Mouse (Mus musculus) monocyte, adult 2 months (primary cell): ENCODE data around the gene Tmem211.

Source experiments
- DNase-seq, 2 experiments: peaks; one replicate each; pipeline ENCODE4 v3.0.0; 2022; ENCODE audit warnings: low spot score in 2 of 2, low read depth in 1 of 2

Gene Tmem211

DNA sequence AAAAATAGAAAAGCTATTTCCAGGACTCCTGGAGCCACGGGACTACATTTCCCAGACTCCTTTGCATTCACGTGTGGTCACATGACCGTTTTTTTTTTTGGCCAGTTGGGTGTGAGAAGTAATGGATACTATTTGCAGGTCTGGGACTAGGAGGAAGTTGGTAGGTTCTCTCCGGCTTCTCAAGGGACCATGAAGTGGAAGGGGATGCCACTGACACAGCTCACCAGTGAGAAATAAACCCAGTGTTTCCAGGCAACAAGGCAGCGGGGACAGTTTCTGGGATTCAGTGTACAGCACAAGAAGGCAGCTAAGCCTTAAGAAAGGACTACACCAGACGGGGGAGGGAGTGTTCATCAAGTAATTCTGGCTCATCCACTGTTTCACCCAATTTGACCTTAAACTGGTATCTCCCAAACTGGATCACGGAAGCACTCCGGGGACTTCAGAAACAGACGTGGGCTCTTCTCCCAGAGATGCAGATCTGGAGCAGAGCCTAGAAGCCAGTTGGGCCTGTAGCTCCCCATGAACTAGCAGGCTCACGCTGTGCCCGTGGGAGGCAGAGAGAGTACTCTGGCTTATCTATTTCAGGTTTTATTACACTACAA, 44.6 kb downstream of the Tmem211 start:
- no peak for DNase-seq

DNA sequence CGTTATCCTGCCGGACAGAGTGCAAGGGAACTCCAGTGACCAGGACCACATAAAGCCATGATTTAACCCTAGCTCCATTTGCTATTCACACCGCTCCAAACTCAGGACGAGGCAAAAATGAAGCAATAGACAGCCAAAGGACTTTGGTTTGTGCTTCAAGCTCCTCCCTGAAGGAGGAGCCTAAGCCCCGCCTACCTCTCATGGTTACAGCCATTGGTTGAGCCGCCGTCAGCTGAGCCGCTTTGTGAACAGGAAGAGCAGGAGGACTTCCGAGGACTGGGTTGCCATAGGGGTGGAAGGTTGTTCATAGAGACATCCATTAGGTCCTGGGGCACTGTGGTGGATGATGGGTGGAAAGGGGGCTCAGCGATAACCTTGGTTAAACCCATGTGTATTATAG, 49.1 kb downstream of the Tmem211 start:
- no peak for DNase-seq

DNA sequence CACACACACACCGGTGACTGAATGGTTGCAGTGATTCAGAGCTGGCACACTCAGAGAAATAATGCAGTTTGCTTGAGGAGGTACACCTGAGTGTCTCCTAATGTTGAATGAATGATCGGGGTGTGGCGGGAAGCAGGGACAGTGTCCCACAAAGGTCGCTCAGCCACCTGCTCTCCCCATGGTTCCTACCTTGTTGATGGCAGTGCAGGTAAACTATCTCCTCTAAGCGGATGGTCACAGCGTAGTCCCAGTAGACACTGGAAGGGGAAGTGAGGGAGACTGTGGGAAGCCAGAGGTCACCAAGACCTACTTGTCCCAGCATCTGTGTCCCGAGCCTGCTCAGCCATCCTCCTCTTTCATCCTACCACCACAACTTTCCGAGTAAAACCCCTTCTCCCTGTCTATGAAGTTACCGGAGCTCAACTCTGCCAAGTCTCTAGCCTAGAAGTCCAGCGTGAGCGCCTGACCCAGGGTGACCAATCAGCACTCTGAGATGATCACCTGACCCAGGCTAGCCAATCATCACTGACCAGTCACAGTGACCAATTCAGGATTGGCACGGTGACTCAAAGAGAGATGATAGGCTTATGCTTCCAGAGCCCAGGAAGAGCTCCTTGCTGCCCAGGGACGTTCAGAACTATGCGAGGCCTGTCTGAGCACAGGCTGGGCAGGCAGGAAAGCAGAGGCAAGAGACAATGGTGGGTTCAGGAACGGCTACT, 53.6 kb downstream of the Tmem211 start:
- no peak for DNase-seq

DNA sequence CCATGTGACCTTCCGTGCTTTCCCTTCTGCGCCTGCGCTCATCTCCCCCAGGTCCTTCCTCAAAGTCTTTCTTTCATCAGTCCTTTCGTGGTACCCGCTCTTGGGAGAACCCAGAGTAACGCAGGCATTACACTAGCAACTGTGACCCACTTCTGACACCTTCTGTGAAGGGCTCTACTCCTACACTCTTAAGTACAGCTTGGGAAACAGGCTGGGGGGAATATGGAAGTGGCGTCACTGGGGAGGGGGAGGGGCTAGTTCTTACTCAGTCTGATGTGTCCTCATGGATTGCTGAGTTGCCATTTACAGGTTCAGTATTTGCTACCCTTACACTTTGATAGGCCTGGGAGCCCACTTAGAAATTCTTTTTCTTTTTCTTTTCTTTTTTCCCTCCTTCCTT, 54.8 kb downstream of the Tmem211 start:
- DNase-seq, result no peak

DNA sequence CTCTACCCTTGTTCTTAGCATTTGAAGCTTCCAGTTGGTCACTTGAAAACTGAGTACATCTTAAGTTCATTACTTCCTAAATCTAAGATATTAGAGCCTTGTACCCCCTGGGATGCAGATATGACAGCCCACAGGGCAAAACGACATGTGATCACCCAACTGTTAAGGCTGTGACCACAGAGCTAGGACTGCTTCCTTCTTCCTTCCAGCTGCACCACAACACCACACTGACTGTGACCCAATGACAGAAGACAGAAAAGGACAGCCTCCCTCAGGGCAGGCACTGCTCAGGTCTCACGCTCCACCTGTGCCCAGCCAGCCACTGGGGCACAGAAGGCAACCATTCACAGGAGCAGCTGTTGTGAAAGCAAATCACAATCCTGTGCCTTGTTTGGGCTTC, 57.0 kb downstream of the Tmem211 start:
- DNase-seq, result no peak

DNA sequence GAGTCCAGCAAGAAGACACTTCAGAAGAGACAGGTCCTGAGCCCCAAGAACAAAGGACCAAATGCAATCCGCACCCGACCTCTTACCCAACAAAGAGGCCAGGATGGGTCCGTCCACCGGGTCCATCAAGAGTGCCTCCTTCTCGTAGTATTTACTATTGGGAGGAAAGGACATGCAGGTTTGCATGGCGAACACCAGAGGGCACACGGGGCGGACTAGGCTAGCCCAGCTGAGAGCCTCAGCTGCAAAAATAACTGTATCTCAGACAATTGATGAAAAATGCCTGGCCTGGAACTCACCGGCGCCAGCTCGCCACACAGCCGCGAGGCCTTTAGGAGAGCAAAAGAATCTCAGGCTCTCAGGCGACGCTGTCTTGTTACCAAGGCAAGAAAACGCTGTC, 58.8 kb downstream of the Tmem211 start:
- DNase-seq, result no peak

DNA sequence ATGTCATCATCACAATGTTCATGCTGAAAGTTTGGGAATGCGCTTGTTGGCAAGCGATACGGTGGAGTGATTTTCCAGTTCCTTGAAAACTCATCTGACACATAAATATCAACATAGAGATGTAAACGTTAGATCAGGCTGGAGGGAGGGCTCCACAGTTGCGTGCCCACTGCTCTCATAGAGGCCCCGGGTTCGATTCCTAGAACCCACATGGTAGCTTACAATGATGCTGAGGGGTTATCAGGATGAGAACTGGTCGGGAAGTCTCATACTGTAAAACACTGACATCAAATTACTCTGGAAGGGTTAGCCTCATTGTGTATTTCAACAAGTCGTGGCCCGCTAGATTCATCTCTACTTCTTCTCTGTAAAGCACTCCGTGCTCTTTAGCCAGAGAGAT, 59.3 kb downstream of the Tmem211 start:
- no peak for DNase-seq

DNA sequence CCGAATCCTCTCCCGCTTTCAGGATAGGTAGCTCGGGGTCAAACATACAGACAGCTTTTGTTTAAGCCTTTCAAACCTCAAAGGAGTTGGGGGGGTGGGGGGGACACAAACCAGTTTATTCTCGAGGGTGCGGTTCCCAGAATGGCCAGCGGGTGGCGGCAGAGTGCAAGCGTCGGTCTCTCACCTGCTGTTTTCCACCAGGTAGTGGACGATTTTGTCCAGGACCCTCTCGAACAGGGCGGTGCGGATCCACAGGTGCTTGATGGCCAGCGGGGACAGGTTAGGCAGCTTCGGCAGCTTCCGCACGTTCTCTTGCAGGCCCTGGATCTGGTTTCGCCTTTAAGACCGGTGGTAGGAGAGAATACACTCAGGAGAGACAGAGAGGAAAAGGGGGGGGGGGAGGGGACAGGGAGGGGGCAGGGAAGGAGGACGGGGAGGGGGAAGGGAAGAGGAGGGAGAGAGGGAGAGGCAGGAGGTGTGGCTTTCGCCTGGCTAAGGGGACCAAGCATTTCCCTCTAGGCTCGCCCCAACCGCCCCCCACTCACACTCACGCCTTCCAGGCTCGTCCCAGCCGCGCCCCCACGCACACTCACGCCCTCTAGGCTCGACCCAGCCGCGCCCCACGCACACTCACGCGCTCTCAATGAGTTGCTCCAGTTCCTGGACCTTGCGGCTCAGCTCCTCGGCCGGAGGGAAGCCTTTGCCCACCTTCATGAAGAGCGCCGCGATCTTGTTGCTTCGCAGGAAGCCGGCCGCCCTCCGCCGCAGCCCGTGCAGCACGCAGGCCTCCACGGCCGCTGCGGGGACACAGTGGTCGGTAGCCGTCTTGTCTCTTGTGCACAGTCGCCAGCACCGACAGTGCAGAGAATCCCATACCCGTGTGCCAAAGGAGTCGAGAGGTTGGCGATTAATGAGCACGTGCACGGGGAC, 60.1 kb downstream of the Tmem211 start:
- no peak for DNase-seq

DNA sequence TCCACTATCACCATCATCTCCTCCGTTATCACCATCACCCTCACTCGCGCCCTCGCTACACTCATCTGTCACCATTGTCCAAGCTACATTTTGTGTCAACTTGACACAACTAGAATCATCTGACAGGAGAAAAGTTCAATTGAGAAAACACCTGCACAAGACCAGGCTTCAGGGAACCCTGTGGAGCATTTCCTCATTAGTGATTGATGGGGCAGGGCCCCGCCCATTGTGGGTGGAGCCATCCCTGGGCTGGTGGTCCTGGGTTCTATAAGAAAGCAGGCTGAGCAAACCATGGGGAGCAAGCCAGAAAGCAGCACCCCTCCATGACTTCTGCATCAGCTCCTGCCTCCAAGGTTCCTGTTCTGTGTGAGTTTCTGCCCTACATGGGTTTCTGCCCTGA, 61.1 kb downstream of the Tmem211 start:
- no peak for DNase-seq

DNA sequence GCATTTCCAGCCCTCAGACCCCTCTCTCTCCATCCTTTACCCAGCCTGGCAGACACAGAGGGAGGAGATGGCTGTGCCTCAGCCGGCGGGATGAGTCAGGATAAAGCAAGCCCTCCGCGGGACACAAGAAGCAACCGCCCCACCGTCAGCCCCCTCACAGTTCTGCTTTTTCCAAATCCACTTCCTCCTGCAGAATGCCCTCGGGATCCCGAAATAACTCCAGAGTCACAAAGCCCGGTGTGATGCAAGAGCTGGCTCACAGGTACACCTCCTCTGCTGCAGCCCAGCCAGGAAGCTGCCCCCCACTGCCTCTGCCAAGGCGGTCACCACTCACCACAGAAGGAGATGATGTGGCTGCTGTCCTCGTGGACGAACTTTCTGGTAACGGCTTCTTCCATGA, 61.8 kb downstream of the Tmem211 start:
- DNase-seq, result no peak
